Mouse (Mus musculus) T-helper 2 cell (primary cell): Measurements from ENCODE around the gene Xlr3c.
"Not testable (repeated sequence)": the region's sequence is repeated elsewhere in the genome, so short reads cannot be mapped to it uniquely, and the experiment has no call there.

ENCODE experiments used
- in situ Hi-C: fragments of 300-600 bp; cut with MboI, MseI; formaldehyde crosslinking; loops from one replicate; pipeline ENCODE4 v1.15.1; 2025; ENCODE audit warnings: high pct_unique_total_duplicates

The Xlr3c gene

GRCm38 (mm10) chrX:73265270-73265669 lies at the start of gene Xlr3c:
Gene Xlr3c (minus strand): TSS chrX:73265390.
- in situ Hi-C loops, result loop anchor here (10.0 kb wide), 1 partner anchor 1430 kb away; no protein-coding TSS in a partner anchor

GRCm38 (mm10) chrX:73312522-73312921 lies 47.3 kb upstream of the Xlr3c start:
- in situ Hi-C loops, result no loop called here

GRCm38 (mm10) chrX:73295745-73296144 lies 30.6 kb upstream of the Xlr3c start:
- in situ Hi-C loops, result not testable (repeated sequence)

DNA sequence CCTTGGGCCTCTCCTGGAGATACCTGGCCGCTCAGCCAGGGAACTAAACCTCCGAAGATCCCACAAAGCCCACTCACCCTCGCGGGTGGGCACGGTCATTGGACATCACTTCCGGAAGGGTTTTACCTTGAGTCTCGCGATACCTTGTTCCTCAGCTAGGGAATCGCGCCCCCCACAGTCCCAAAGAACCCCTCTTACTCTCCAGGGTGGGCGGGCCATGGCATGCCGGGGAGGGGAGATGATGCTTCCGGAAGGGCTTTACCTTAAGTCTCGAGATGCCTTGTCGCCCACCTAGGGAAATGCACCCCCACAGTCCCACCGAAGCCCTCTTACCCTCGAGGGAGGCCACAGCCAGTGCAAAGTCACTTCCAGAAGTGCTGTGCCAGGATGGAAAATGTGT lies 27.7 kb upstream of the Xlr3c start, which contains the start of the genes Xlr5a and Xlr5c:
Gene Xlr5a (minus strand): TSS at position 101 of the 400 bp plus-strand sequence.
Gene Xlr5c (minus strand): TSS at position 101 of the 400 bp plus-strand sequence.
- in situ Hi-C loops, result loop anchor here (5.0 kb wide), 1 partner anchor 146 kb away; the partner anchor contains the start of genes DXBay18 and Xlr5b

- in situ Hi-C loops, result loop anchor here (10.0 kb wide), 1 partner anchor 1432 kb away; no protein-coding TSS in a partner anchor
Observed at GRCm38 (mm10) chrX:73262428-73262827, 2.8 kb downstream of the Xlr3c start.

- in situ Hi-C loops, result loop anchor here (5.0 to 25.0 kb wide), 2 partner anchors 94 to 1699 kb away; partner anchors contain the start of genes Gm45015 and Zfp275
Observed at GRCm38 (mm10) chrX:73242821-73243325, 22.3 kb downstream of the Xlr3c start, which contains the start of gene Xlr4c. Gene Xlr4c (minus strand): TSS chrX:73243130.

DNA sequence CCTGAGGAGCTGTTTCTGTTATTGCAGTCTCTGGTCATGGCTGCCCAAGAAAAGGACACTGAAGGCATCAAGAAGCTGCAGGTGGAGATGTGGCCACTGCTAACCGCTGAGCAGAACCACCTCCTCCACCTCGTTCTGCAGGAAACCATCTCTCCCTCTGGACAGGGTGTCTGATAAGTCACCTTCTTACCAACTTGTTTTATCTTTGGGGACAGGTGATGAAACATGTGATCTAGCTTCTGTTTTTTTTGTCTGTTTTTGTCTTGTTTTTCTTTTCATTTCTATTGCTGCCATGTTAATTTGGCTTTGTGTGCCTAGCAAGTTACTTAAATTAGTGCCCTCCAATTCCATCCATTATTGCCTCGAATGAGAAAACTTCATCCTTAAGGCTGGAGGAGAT lies 35.9 kb downstream of the Xlr3c start:
- in situ Hi-C loops, result loop anchor here (25.0 kb wide), 1 partner anchor 108 kb away; the partner anchor contains the start of genes Gm45015 and Zfp275

GRCm38 (mm10) chrX:73228606-73229214 lies 36.5 kb downstream of the Xlr3c start:
- in situ Hi-C loops, result loop anchor here (25.0 kb wide), 1 partner anchor 109 kb away; the partner anchor contains the start of genes Gm45015 and Zfp275

- in situ Hi-C loops, result loop anchor here (25.0 kb wide), 1 partner anchor 109 kb away; the partner anchor contains the start of genes Gm45015 and Zfp275
Observed at GRCm38 (mm10) chrX:73227914-73228605, 37.1 kb downstream of the Xlr3c start, which contains the start of gene F8a. Gene F8a (plus strand): TSS chrX:73228291.

DNA sequence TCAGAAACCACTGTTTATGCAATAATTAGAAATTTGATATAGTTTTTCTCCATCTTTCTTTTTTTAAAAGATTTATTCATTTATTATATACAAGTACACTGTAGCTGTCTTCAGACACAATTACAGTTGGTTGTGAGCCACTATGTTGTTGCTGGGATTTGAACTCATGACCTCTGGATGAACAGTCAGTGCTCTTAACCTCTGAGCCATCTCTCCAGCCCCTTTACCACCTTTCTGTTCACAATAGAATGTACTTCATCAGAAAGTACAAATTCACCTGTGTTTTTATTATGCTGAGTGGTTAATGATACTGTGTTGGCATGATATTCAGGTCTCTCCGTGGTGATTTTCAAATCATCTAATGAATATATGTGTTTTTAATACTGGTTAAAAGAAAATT lies 39.8 kb downstream of the Xlr3c start:
- in situ Hi-C loops, result loop anchor here (25.0 kb wide), 1 partner anchor 112 kb away; the partner anchor contains the start of genes Gm45015 and Zfp275

DNA sequence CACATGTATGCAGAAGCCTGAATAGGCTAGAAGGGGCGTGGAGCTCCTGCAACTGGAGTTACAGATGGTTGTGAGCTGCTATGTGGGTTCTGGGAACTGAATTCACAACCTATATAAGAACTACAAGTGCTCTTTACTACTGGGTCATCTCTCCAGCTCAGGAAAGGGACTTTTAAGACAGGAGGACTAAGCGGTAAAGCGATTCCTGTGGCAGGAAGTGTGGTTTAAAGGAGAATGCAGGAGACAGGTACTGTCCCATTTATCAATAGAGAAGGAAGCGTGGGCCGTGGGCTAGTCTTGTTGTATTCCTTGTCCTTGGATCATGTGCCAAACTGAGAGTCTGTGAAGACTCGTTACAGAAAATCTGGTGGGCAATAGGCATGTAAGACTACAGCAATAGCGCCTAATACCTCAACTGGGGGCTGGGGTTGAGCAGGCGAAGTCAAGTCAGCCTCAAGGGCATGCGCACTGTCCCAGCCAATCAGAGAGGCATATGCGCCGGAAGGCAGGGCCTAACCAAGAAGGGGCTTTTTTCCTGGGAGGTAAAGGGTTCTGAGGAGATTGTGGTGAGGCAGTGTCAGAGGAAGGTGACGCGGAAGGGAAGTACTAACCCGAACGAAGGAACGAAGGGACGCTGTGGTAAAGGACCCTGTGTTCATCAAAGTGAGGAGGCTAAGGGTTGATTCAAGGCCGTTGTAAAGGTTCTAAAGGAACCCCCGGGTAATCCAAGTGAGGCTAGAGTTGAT lies 51.2 kb downstream of the Xlr3c start, which contains the start of gene Xlr4b:
Gene Xlr4b (plus strand): TSS at position 515 of the 746 bp plus-strand sequence.
- in situ Hi-C loops, result loop anchor here (10.0 kb wide), 1 partner anchor 1511 kb away; no protein-coding TSS in a partner anchor
